Mouse (Mus musculus) monocyte, adult 2 months (primary cell): ENCODE results near the gene Mtch1.

Experiments
- DNase-seq, 2 experiments: peaks; one replicate each; pipeline ENCODE4 v3.0.0; 2022; ENCODE audit warnings: low spot score in 2 of 2, low read depth in 1 of 2

Gene Mtch1

DNA sequence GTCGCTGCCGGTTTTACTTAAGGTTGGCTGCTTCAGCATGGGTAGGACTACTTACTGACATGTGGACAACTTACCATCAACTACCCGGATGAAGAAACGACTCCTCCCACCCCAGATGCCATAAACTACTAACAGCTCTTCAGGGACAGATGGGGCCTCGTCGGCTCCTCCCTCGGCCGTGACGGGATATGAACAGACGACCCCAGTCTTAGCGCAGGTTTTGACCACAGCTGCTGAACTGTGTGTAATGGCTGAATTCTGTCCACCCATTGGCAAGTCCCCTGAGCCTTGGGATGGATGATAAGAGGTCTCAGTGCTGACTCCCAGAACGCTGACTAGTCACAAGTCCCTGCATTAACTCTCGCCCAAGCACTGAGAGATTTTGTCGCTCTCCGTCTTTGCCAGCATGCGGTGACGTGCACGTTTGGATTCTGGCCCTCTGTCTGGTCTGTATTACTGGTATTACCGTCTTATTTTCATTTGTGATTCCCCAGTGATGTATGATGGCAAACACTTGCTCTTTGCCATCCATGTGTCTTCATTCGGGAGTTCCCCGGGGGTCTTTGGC, 37.6 kb downstream of the Mtch1 start:
- DNase-seq: no peak

DNA sequence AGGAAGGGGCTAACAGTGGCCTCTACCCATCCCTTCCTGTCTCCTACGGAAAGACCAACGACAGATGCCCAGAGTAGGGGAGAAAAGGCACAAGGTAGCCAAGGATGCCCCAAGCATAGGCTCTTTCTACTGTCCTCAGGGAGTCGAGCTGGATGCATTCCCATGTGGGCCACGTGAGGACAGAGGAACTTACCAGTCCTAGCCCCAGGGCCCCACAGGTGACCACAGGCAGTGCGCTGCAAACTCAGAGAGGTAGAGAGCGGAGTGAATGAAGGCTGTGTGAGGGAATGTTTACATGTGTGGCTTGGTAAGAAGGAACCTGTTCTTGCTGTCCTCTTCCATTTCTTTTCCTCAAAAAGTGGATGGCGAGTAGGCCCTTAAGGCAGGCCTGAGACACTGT, 41.9 kb downstream of the Mtch1 start:
- no peak for DNase-seq

DNA sequence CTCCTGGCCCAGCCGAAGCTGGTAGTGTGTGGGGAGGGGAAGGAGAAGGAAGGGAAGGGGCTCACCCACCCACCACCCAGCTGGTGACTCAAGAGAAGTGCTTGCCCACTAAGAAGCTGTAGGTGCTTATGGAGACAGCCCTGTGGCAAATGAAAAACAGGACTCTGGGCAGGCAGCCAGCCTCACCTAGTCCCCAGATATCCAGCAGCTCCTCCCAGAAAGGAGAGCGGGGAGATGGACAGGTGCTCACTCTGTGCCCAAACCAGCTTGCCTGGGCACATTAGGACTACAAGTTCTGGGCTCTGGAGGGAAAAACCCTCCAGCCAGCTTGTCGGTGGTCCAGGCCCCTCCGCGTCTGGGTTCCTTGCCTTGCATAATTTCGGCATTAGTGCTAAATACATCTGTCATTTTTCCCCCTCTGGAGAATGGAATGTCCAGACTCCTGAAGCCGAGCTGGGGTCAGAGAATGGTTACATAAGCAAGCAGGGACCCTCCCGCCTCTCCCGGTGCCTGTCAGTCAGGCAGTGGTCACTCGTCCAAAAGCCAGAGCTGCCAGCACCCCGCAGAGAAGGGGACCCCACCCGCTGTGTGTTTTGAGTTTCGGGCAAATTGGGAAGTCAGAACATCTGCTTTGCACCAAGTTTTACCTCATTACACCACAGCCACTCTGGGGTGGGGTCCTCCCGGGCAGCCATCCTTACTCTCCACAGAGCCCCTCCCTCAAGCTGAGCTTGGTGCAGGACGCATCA, 42.5 kb downstream of the Mtch1 start:
- no peak for DNase-seq

DNA sequence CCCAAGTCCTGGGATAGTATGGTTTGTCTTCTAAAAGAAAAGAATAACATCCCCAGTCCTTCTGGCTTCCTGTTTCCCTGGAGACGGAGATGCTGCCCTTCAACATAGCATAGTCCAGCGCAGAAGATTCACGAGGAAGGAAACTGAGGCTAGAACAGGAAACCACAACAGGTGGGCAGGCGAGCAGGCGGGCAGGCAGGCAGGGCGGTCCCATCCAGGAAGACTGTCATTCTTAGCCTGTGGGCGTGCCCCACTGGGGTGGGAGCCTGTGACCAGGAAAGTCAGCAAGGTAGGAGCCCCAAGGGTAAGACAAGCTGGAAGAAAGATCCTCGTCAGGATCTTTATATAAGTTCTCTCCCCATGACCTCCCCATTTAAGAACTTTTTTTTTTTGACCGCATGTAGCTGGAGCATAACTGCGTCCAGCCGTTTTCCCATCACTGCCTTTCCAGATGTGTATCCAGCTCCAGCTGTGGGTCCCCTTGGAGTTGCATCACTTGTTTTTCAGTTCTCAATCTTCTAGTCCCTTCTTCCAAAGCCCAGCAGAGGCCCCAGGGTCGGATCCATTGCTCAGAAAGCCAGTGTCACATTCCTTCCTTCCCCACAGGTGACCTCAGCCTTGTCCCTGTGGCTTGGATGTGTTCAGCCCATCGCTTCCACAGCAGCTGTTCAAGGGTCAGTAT, 43.2 kb downstream of the Mtch1 start:
- no peak for DNase-seq

DNA sequence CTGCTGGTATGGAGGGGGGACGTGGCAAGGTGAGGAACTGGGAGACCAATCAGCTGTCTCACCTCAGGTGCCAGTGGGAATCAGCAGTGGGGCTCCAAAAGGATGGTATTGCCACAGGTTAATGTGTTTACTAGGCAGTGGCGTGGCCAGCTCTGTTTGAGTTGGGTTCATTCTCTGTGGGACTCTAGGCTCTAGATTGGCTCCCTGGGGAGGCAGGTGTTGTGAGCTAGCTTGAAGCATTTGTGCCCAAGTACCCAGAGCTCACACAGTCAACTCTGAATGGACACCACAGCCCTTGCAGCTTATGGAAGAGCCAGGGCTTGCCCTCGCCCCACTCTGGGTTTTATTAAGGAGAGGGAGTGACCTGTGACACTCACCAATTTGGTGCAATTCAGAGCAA, 43.9 kb downstream of the Mtch1 start:
- no peak for DNase-seq

DNA sequence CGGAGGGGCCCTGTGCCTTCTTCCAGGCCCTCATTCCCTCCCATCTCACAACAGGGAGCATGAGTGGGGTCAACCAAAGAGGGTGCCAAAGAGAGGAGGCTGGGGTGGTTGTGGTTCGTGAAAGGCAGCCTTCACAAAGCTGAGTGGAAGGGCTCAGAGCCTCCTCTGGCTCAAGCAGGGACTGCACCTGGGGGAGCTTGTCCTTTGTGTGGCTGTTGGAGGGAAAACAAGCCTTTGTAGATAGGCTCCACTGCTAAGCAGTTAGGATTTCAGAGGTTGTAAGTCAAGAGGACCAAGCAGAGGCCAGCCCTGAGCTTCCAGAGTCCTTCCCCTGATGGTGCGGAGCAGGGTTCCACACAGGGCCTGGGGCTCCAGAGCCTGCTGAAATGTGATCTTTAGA, 44.6 kb downstream of the Mtch1 start:
- DNase-seq: no peak

DNA sequence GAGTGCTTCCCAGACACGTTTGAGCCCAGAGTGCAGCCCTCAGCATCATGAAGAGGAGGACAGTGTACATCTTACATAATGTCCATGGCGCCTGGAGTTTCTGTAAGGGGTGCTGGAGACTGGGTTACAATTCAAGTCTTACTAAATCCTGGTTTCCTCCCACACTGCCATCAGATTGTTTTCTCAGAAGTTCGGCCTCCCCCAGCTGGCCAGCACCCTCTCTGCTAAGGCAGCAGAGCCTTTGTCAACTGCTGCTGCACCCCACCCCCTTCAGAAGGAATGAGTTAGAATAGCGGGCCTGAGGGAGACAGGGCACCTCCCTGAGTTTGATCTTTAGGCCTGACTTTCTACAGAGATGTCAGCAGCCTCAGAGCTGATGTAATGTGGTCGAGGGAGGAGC, 45.6 kb downstream of the Mtch1 start:
- no peak for DNase-seq

DNA sequence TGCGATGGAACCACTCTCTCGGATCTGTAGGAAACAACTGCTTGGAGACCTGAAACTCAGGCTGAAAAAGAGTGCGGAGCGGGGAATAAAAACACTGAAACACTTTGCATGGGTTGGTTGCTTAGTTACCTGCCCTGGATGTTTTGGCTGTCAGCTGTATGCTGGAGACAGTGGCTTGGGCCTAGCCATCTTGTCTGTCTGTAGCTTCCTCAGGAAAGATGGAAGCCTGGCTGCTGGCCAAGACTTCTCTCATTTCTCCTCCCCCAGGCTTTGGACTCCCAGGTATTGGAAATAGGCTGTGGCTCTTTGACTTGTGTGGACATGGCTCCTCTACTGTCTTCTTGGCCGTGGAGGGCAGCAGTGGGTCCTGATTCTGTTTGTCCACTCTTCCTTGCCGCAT, 46.3 kb downstream of the Mtch1 start:
- no peak for DNase-seq

DNA sequence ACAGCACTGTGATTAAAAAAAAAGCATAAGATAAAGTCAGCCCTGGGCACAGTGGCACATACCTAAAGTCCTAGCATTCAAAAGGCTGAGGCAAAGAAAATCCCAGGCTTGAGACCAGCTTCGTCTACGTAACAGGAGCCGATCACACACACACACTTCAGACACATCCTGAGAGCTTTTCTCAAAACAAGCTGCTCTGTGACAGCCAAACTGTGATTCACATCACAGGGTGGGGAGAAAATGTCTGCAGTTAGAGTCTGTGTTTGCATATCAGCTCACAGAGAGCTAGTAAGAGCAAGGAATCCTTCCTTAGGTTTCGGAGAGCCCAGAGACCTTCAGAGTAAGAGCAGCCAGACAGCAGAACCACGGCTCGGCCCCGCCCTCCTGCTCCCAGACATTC, 46.8 kb downstream of the Mtch1 start:
- no peak for DNase-seq

DNA sequence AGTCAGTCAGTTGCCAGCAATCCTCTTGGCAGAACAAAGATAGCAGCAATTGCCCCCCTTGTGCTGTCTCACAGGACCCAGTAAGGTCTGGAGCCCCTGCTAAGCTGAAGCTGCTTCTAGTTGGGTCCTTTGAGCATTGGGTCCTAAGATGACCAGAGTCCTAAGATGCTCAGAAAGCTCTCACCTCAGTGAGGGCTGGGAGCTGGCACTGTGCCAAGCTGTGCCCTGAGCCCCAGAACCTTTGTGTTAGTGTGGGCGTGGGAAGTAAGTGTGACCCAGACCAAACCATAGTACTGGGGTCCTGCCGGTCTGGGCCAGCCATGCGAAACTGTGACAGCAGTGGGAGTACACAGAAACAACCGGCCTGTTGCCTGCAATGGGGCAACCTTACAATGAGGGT, 48.5 kb downstream of the Mtch1 start:
- no peak for DNase-seq

DNA sequence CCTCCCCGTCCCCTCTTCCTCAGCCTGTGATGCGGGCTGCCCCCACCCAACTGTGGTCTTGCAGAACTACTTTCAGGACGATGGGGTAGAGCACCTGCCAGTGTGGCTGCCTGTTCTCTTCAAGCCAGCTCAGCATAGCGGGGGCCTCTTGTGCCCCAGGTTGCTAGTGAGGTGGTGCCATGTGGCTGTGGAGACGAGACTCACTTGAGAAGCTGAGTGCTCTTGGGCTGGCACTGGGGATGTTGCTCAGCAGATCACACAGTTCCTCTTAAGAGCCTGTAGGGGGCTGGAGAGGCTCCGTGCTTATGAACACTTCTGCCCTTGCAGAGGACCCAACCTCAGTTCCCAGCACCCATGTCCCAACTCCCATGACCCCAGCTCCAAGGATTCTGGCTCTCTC, 49.9 kb downstream of the Mtch1 start:
- DNase-seq: no peak

DNA sequence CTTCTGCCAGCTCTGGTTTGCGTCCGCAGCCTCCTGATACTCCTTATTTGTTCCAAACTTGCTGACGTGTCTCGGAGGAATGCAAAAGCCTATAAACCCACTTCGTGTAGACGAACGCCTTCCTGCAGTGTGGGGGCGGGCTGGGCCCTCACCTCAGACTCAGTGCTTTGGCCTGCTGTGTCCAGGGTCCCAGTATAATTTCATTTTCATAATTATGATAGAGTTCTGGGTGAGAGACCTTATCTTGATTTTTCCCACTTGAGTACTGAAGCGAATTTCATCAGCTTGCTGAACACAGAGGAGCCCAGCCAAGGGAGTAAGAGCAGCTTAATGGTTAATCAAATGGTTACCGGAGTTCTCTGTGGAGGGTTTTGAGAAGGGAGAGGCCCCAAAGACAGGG, 50.4 kb downstream of the Mtch1 start:
- no peak for DNase-seq

DNA sequence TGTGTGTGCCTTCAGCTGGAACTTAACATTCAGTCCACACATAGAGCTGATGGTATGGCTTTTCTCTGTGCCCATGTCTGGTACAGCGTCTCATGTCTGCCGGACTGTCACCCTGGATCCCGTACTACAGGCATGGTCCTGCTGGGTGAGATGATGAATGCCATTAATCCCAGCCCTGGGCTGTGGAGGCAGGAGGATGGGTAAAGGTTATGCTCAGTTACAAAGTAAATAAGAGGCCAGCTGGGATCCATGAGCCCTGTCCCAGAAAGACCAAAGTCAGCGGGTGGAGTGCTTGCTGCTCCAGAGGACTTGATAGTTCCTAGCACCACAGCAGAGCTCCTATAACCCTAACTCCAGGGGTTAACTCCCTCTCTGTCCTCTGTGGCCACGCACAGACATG, 51.9 kb downstream of the Mtch1 start:
- no peak for DNase-seq

DNA sequence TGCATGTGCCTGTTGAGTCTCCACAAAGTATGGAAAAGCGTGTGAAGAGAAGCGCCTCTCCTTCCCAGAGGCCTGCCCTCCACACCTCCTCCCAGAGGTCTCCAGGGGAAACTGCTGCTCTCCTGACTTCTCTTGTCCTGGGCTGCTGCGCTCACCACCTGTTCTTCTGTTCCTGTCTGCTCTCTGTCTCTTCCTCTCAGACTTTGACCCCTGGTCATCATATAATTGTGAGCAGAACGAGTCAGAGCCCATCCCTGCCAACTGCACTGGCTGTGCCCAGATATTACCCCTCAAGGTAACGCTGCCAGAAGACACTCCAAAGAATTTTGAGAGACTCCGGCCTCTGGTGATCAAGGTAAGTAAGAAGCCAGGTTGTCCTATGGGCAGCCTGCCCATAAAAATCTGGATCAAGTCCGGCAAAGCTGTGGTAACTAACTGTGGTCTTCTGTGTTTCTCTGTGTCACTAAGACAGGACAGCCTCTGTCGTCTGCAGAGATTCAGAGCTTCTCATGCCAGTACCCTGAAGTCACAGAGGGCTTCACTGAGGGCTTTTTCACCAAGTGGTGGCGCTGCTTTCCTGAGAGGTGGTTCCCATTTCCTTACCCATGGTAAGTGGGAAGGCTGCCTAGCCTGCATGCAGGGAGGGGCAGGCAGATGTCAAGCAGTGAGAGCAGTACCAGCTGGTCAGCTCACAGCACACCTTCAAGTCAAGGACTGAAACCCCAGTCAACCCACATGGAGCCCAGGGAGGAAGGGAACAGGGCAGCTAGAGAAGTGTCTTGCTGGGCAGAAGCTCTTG, 53.7 kb downstream of the Mtch1 start:
- no peak for DNase-seq

DNA sequence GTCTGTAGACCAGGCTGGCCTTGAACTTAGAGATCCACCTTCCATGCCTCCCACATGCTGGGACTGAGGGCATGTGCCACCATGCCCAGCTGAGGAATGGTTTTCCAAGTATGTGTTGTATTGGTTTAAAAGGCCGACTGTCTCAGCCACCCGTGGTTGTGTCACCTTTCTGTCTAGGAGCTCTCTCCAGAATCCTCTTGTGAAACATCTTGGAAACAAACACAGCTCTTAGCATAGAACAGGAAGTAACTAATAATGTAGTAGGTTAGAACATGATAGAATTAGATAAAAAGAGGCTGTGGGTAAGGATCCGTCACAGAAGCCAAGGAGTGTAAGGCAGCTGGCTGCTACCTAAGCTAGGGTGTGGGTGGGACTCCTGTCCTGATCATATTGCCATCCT, 54.7 kb downstream of the Mtch1 start:
- no peak for DNase-seq

DNA sequence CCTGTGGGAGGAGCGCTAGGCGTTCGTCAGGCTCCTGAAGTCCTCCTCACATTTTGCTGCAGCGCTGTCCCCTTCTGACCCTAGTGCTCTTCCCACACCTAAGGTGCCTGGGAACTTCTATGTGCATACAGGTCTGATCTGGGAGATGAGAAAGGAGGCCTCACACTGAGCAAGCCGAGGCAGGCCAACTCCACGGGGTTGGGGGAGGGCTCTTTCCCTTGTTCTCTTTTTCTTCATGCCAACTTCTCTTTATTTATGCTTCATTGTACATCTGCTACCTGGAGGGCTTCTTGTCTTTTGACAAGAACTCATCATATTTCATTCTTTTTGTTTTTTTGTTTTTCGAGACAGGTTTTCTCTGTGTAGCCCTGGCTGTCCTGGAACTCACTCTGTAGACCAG, 55.9 kb downstream of the Mtch1 start:
- DNase-seq: no peak

DNA sequence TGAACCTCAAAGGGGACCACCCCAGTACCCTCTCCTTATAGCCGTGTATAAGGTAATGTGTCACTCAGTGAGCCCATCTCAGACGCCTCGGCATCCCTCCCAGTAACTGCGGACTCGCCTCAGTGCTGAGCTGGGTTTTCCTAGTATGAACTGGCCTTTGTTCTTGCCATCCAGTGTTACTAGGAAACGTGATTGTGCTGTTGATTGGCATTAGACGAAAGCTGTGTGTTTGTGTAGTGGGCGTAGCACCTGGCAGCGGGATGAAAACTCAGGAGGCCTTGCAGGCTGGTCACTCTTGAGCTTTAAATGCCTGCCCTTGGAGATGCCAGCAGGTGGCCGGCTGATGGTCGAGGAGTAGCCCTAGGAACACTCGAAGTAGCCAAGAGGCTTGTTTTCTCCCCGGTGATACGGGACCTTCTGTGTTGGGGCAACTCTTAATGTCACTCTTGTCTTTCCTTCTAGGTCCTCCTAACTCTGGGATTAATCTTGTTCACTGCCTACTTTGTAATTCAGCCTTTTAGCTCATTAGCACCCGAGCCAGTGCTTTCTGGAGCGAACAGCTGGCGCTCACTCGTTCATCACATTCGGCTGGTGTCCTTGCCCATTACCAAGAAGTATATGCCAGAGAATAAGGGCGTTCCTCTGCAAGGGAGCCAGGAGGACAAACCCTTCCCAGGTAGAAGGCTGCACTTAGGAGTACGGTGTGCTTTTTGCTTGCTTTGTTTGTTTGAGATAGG, 65.3 kb downstream of the Mtch1 start:
- no peak for DNase-seq
